Mouse (Mus musculus): ENCODE results near the gene Acat3. TPM values are rescaled to one million over a fixed set of nuclear protein-coding genes. Genes with fewer than 3 reads are reported as not detected.

The Acat3 gene
- polyA plus RNA-seq, 1 experiment from 2014 or later, result 0.42 TPM

Other genes with a start within 250 kb of the Acat3 start
- gene Igf2r, start 170.9 kb downstream of the Acat3 start, polyA plus RNA-seq (2014; fragmentation: Nextera tagmentation; extraction: Ambion mirVana), result 24.1 and 24.4 TPM in 2 replicates
- gene Mas1, start 72.5 kb downstream of the Acat3 start, polyA plus RNA-seq (2014; fragmentation: Nextera tagmentation; extraction: Ambion mirVana), result 0.19 and 0.28 TPM in 2 replicates
- gene Mrgprh, start 64.6 kb downstream of the Acat3 start, polyA plus RNA-seq (2014; fragmentation: Nextera tagmentation; extraction: Ambion mirVana), result not detected in 2 replicates
- gene Pnldc1, start 30.4 kb downstream of the Acat3 start, polyA plus RNA-seq (2014; fragmentation: Nextera tagmentation; extraction: Ambion mirVana), result 1.2 and 2.9 TPM in 2 replicates
- gene Tcp1, start 24.9 kb downstream of the Acat3 start, polyA plus RNA-seq (2014; fragmentation: Nextera tagmentation; extraction: Ambion mirVana), result 530 and 560 TPM in 2 replicates
- gene Mrpl18, start 24.3 kb downstream of the Acat3 start, polyA plus RNA-seq (2014; fragmentation: Nextera tagmentation; extraction: Ambion mirVana), result 159 TPM in 2 replicates
- gene Acat2, start 20.1 kb upstream of the Acat3 start, polyA plus RNA-seq (2014; fragmentation: Nextera tagmentation; extraction: Ambion mirVana), result 332 and 361 TPM in 2 replicates
- 137 and 141 TPM in 2 replicates for gene Wtap, start 53.6 kb upstream of the Acat3 start, polyA plus RNA-seq (2014; fragmentation: Nextera tagmentation; extraction: Ambion mirVana)
- gene Sod2, start 66.2 kb upstream of the Acat3 start, polyA plus RNA-seq (2014; fragmentation: Nextera tagmentation; extraction: Ambion mirVana), result 114 and 116 TPM in 2 replicates
- gene Gpr31b, start 111.7 kb upstream of the Acat3 start, polyA plus RNA-seq (2014; fragmentation: Nextera tagmentation; extraction: Ambion mirVana), result not detected in 2 replicates
- gene Tcp10b, start 120.5 kb upstream of the Acat3 start, polyA plus RNA-seq (2014; fragmentation: Nextera tagmentation; extraction: Ambion mirVana), result 0.16 TPM in 1 of 2 replicates, not detected in the other
- not detected in 2 replicates for gene Unc93a, start 191.2 kb upstream of the Acat3 start, polyA plus RNA-seq (2014; fragmentation: Nextera tagmentation; extraction: Ambion mirVana)

All from neural tube, embryonic 11.5 days (tissue).